Mouse (Mus musculus) frontal cortex, adult (tissue): Measurements from ENCODE around the gene Elovl2.

Experiments
- ATAC-seq: cut with Nextera tagmentation; 2 replicates; pipeline ENCODE4 v1.9.2; 2017; ENCODE audit warnings: mild to moderate bottlenecking, moderate library complexity, mixed read lengths; ENCODE audit not compliant: low TSS enrichment

The Elovl2 gene

DNA sequence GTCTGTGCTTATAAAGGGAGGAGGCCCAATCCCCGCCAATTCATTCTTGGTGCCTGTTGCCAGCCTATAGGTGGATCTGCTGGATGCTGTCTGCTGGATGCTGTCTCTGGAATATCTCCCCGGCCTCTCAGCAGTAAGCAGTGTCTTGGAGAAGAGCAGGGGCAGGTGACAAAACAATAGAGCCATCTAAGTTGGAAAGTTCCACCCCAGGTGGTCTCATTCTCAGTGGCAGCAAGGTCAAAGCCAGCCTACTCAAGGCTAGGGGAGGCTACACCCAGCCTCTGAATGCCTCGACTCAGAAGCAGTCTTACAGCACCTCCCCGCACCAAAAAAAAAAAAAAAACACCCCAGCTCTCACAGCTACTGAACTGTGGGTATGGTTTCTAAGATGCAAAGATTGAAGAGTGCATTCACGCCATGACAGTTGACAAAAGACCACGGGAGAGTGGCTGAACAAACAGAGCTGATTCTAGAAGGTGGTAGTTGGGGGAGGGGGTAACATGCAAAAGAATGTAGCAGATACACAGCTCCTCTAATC, 74.7 kb downstream of the Elovl2 start:
- ATAC-seq, result no peak

DNA sequence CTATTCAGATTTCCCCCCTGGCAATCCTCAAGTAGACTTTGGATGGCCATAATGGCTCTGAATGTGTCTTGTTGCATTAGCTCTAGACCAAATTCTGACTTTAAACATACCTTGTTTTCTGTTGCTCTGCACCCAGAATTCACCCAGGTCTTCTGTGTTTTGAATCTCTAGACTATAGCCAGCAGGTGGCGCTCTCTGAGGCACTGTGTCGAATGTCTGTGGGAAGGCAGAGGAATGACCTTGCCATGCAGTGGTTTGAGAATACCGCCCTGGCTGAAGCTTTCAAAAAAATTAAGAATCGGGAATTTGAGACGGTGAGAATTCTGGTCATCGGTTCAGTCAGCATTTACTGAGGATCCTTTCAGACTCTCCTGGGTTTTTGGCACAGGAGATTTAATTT, 85.3 kb downstream of the Elovl2 start:
- peak; percentile 85 for ATAC-seq
